Mouse (Mus musculus): ENCODE data around the gene Smyd3.

GRCm38 (mm10) chr1:179151275-179151674, 366.6 kb downstream of the Smyd3 start:
- TF ChIP-seq POLR2A (IDR thresholded peaks at IDR 0.05; ENCODE audit: extremely low read depth, insufficient read depth, low read length) (no peak), CTCF (IDR thresholded peaks at IDR 0.05; ENCODE audit: extremely low read depth, insufficient read depth, low read length) (0 out of 2 replicates have a peak, but pooled peaks have one; percentile 9)
